Mouse (Mus musculus): ENCODE results near the gene Fbxl13.

DNA sequence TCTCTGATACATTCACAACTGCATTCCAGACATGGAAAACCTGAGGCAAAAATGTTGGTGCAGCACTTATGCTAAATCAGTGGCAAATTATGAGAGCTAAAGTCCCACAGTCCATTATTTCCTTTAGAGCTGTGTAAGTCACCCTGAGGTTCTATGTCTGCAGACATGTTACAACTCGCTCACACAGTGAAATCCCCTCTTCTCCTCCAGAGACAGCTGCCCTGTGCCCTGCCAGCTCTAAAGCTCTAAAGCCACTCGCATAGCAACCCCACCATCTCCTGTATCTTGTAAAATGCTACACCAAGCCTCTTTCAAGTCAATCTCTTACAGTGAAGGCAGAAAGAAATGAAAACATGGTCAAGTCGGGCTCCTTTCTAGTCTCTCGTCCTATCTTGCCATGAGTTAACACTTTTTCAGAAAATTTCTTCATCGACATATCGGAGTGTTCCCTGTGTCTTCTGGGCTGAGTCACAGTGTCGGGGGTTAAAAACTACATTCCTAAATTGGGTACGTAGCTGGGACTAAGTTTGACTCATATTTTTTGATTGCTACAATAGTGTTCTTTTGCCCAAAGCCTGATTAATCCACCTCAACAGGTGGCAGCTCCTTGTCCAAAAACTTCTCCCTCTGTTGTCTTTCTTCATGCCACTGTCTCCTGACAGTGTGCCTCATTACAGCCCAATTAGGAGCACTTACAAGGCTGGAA lies 152.0 kb downstream of the Fbxl13 start:
- TF ChIP-seq CTCF (IDR thresholded peaks at IDR 0.05; ENCODE audit: low read depth, low read length) (no peak), GATA1 (IDR thresholded peaks at IDR 0.05; ENCODE audit: borderline replicate concordance, low read length) (no peak), POLR2AphosphoS5 (IDR thresholded peaks at IDR 0.05; ENCODE audit: insufficient replicate concordance, low read depth, low read length) (no peak), TAL1 (conservative IDR thresholded peaks at IDR 0.05; ENCODE audit: low read depth, low read length) (no peak)

Measured in G1E (cell line).